Mouse (Mus musculus) midbrain, embryonic 11.5 days (tissue): ENCODE data around the gene Lhfpl5. TPM values are rescaled to one million over a fixed set of nuclear protein-coding genes. Genes with fewer than 3 reads are reported as not detected.
"Not testable (repeated sequence)": the region's sequence is repeated elsewhere in the genome, so short reads cannot be mapped to it uniquely, and the experiment has no call there.

ENCODE experiments used
- ATAC-seq: fragments of 200-750 bp; cut with Nextera tagmentation; 2 replicates; pipeline ENCODE4 v1.8.0; 2017; ENCODE audit warnings: moderate TSS enrichment, moderate library complexity; ENCODE audit not compliant: low FRiP score
- DNase-seq: peaks from one replicate; pipeline ENCODE4 v3.0.0; 2015; ENCODE audit warnings: low spot score; ENCODE audit errors: missing footprints
- H3K27ac ChIP-seq: fragments of 300-500 bp; sonication (generic); 2 replicates; pipeline ENCODE4 v1.5.1; 2014; ENCODE audit warnings: low read depth, low read length
- H3K27me3 ChIP-seq: fragments of 300-500 bp; sonication (generic); 2 replicates; pipeline ENCODE4 v1.6.1; 2014; ENCODE audit warnings: mild to moderate bottlenecking, low read length, moderate library complexity, mixed read lengths; ENCODE audit not compliant: control insufficient read depth, insufficient read depth
- H3K36me3 ChIP-seq: fragments of 300-500 bp; sonication (generic); 2 replicates; pipeline ENCODE4 v1.6.1; 2014; ENCODE audit warnings: mild to moderate bottlenecking, low read length, moderate library complexity, mixed read lengths; ENCODE audit not compliant: control insufficient read depth, insufficient read depth
- H3K4me1 ChIP-seq: fragments of 300-500 bp; sonication (generic); 2 replicates; pipeline ENCODE4 v1.6.1; 2014; ENCODE audit warnings: low read length; ENCODE audit not compliant: control insufficient read depth, insufficient read depth
- H3K4me2 ChIP-seq: fragments of 300-500 bp; sonication (generic); 2 replicates; pipeline ENCODE4 v1.6.1; 2014; ENCODE audit warnings: mild to moderate bottlenecking, moderate library complexity
- H3K4me3 ChIP-seq: fragments of 300-500 bp; sonication (generic); 2 replicates; pipeline ENCODE4 v1.5.1; 2014; ENCODE audit warnings: low read depth, low read length
- H3K9ac ChIP-seq: fragments of 300-500 bp; sonication (generic); 2 replicates; pipeline ENCODE4 v1.6.1; 2014; ENCODE audit warnings: low read length
- H3K9me3 ChIP-seq: fragments of 300-500 bp; sonication (generic); 2 replicates; pipeline ENCODE4 v1.6.1; 2016; ENCODE audit warnings: low read length; ENCODE audit not compliant: control insufficient read depth
- WGBS: fragments of 180-500 bp; shearing (Covaris S2); extraction: QIAGEN DNeasy Blood & Tissue Kit; methylation state at CpG from one replicate; pipeline ENCODE4 v1.1.7; 2014; 5-methylcytosine and 5-hydroxymethylcytosine counted together
- polyA plus RNA-seq: library from polyadenylated mRNA; unstranded; fragments of >200 nt; fragmentation: Nextera tagmentation; extraction: Ambion mirVana; gene quantifications from 2 replicates; pipeline ENCODE4 v1.2.1, GENCODE M21; 2014

Gene Lhfpl5
- polyA plus RNA-seq, 1 experiment from 2014 or later, result 1.4 TPM

GRCm38 (mm10) chr17:28546925-28547324 is 28.5 kb upstream of the Lhfpl5 start:
- H3K9me3 ChIP-seq, result no peaks in the 10 kb centered on the region
- no peaks in the 10 kb centered on the region for H3K4me1 ChIP-seq
- 86% methylated on average over 1 of the region's 1 CpGs for WGBS
- DNase-seq, result no peak
- no peak for ATAC-seq
- no peak overlapping the region for H3K27ac ChIP-seq
- no peaks in the 10 kb centered on the region for H3K27me3 ChIP-seq
- no peak overlapping the region for H3K4me2 ChIP-seq
- H3K36me3 ChIP-seq, result no peaks in the 10 kb centered on the region
- no peak overlapping the region for H3K4me3 ChIP-seq
- H3K9ac ChIP-seq, result no peak overlapping the region

- H3K27me3 ChIP-seq, result no peaks in the 10 kb centered on the region
- 79% methylated on average over 11 of the region's 11 CpGs for WGBS
- 0 out of 2 replicates have a peak, but pooled peaks cover 3% of the 10 kb centered on the region for H3K4me1 ChIP-seq
- H3K36me3 ChIP-seq, result no peaks in the 10 kb centered on the region
- H3K4me2 ChIP-seq, result no peak overlapping the region
- H3K9me3 ChIP-seq, result no peaks in the 10 kb centered on the region
- H3K9ac ChIP-seq, result no peak overlapping the region
- DNase-seq, result no peak
- no peak for ATAC-seq
- no peak overlapping the region for H3K4me3 ChIP-seq
- no peak overlapping the region for H3K27ac ChIP-seq
Measured at GRCm38 (mm10) chr17:28548550-28548949, 26.9 kb upstream of the Lhfpl5 start.

- Histone ChIP-seq H3K9me3 (no peaks in the 10 kb centered on the region), H3K4me1 (0 out of 2 replicates have a peak, but pooled peaks cover 3% of the 10 kb centered on the region), H3K4me2 (no peak within 1 kb of the TSS), H3K4me3 (no peak within 1 kb of the TSS), H3K27me3 (no peaks in the 10 kb centered on the region), H3K9ac (no peak within 1 kb of the TSS), H3K27ac (no peak within 1 kb of the TSS), H3K36me3 (no peaks in the 10 kb centered on the region)
- WGBS, result 77% methylated on average over 14 of the region's 14 CpGs
- ATAC-seq (no peak), DNase-seq (no peak)
Measured at GRCm38 (mm10) chr17:28549111-28549510, 26.3 kb upstream of the Lhfpl5 start, which contains the start of gene Clpsl2. Clpsl2 (plus strand) TSS chr17:28549411.

GRCm38 (mm10) chr17:28553040-28553793 is 22.2 kb upstream of the Lhfpl5 start:
- Histone ChIP-seq H3K4me1 (peaks cover 9% of the 10 kb centered on the region; the same call in 1 of the 2 replicates), H3K4me2 (no peak overlapping the region), H3K9ac (no peak overlapping the region), H3K27ac (no peak overlapping the region), H3K36me3 (no peaks in the 10 kb centered on the region), H3K27me3 (no peaks in the 10 kb centered on the region), H3K9me3 (no peaks in the 10 kb centered on the region), H3K4me3 (no peak overlapping the region)
- DNase-seq (peak; percentile 95), ATAC-seq (0 out of 2 replicates have a peak, but pooled peaks have one; percentile 46)
- WGBS, result 8% methylated on average over 14 of the region's 14 CpGs

- WGBS, result 89% methylated on average over 4 of the region's 4 CpGs
- H3K36me3 ChIP-seq, ATAC-seq, H3K4me3 ChIP-seq, H3K27ac ChIP-seq, H3K4me2 ChIP-seq, DNase-seq, H3K27me3 ChIP-seq, H3K4me1 ChIP-seq, H3K9me3 ChIP-seq, H3K9ac ChIP-seq: not testable (repeated sequence)
Measured at GRCm38 (mm10) chr17:28554021-28554420, 21.4 kb upstream of the Lhfpl5 start.

GRCm38 (mm10) chr17:28556635-28557396 is 18.6 kb upstream of the Lhfpl5 start:
- WGBS, result 65% methylated on average over 6 of the region's 6 CpGs
- H3K9ac ChIP-seq, result no peak overlapping the region
- no peaks in the 10 kb centered on the region for H3K27me3 ChIP-seq
- no peak overlapping the region for H3K4me3 ChIP-seq
- DNase-seq (no peak), ATAC-seq (no peak)
- H3K27ac ChIP-seq, result no peak overlapping the region
- no peaks in the 10 kb centered on the region for H3K36me3 ChIP-seq
- H3K9me3 ChIP-seq, result no peaks in the 10 kb centered on the region
- H3K4me1 ChIP-seq, result peaks cover 9% of the 10 kb centered on the region; the same call in 1 of the 2 replicates
- no peak overlapping the region for H3K4me2 ChIP-seq

- Histone ChIP-seq H3K9me3 (no peaks in the 10 kb centered on the region), H3K27me3 (no peaks in the 10 kb centered on the region), H3K4me1 (peaks cover 9% of the 10 kb centered on the region; the same call in 1 of the 2 replicates), H3K9ac (no peak overlapping the region), H3K4me3 (no peak overlapping the region), H3K36me3 (no peaks in the 10 kb centered on the region), H3K4me2 (no peak overlapping the region), H3K27ac (no peak overlapping the region)
- DNase-seq (no peak), ATAC-seq (no peak)
- 79% methylated on average over 6 of the region's 6 CpGs for WGBS
Measured at GRCm38 (mm10) chr17:28557772-28558171, 17.7 kb upstream of the Lhfpl5 start.

GRCm38 (mm10) chr17:28560598-28560997 is 14.8 kb upstream of the Lhfpl5 start, which contains the start of gene Clps:
Clps (minus strand) TSS chr17:28560766.
- H3K36me3 ChIP-seq, result no peaks in the 10 kb centered on the region
- WGBS, result 90% methylated on average over 4 of the region's 4 CpGs
- no peaks in the 10 kb centered on the region for H3K9me3 ChIP-seq
- no peak for ATAC-seq
- H3K9ac ChIP-seq, result no peak within 1 kb of the TSS
- H3K27ac ChIP-seq, result no peak within 1 kb of the TSS
- H3K27me3 ChIP-seq, result no peaks in the 10 kb centered on the region
- H3K4me2 ChIP-seq, result no peak within 1 kb of the TSS
- H3K4me3 ChIP-seq, result no peak within 1 kb of the TSS
- H3K4me1 ChIP-seq, result peaks cover 6% of the 10 kb centered on the region; the same call in 1 of the 2 replicates
- DNase-seq, result no peak

GRCm38 (mm10) chr17:28561613-28562012 is 13.8 kb upstream of the Lhfpl5 start:
- DNase-seq (no peak), ATAC-seq (no peak)
- Histone ChIP-seq H3K36me3 (no peaks in the 10 kb centered on the region), H3K9me3 (no peaks in the 10 kb centered on the region), H3K4me1 (peaks cover 1% of the 10 kb centered on the region; the same call in 1 of the 2 replicates), H3K4me3 (no peak overlapping the region), H3K27ac (no peak overlapping the region), H3K4me2 (no peak overlapping the region), H3K27me3 (no peaks in the 10 kb centered on the region), H3K9ac (no peak overlapping the region)
- WGBS, result 71% methylated on average over 7 of the region's 7 CpGs
